Mouse (Mus musculus) lung, embryonic 16.5 days (tissue): Measurements from ENCODE around the gene Tenm4. TPM values are rescaled to one million over a fixed set of nuclear protein-coding genes. Genes with fewer than 3 reads are reported as not detected.
A peak's percentile ranks its signal among the peaks of the same experiment; 100 is the strongest.

Source experiments
- ATAC-seq: fragments of 200-750 bp; cut with Nextera tagmentation; 2 replicates; pipeline ENCODE4 v1.8.0; 2017; ENCODE audit warnings: low read depth, mild to moderate bottlenecking, moderate library complexity
- H3K27ac ChIP-seq: fragments of 300-500 bp; sonication (generic); 2 replicates; pipeline ENCODE4 v1.5.1; 2014; ENCODE audit warnings: mild to moderate bottlenecking, control low read depth, low read length
- H3K27me3 ChIP-seq: fragments of 300-500 bp; sonication (generic); 2 replicates; pipeline ENCODE4 v1.6.1; 2014; ENCODE audit warnings: low read depth, low read length, mixed read lengths; ENCODE audit not compliant: control insufficient read depth, insufficient read depth
- H3K36me3 ChIP-seq: fragments of 300-500 bp; sonication (generic); 2 replicates; pipeline ENCODE4 v1.6.1; 2014; ENCODE audit warnings: low read length; ENCODE audit not compliant: control insufficient read depth, insufficient read depth
- H3K4me1 ChIP-seq: fragments of 300-500 bp; sonication (generic); replicated peaks from 2 replicates; pipeline ENCODE4 v1.6.1; 2014; ENCODE audit warnings: low read length, mixed read lengths; ENCODE audit not compliant: control insufficient read depth, insufficient read depth
- H3K4me2 ChIP-seq: fragments of 300-500 bp; sonication (generic); 2 replicates; pipeline ENCODE4 v1.6.1; 2014; ENCODE audit warnings: low read depth, low read length, control low read depth
- H3K4me3 ChIP-seq: fragments of 300-500 bp; sonication (generic); 2 replicates; pipeline ENCODE4 v1.5.1; 2014; ENCODE audit warnings: mild to moderate bottlenecking, low read length, control low read depth
- H3K9ac ChIP-seq: fragments of 300-500 bp; sonication (generic); 2 replicates; pipeline ENCODE4 v1.6.1; 2014; ENCODE audit warnings: low read length, control low read depth
- H3K9me3 ChIP-seq: fragments of 300-500 bp; sonication (generic); 2 replicates; pipeline ENCODE4 v1.6.1; 2016; ENCODE audit warnings: low read length; ENCODE audit not compliant: control insufficient read depth
- WGBS: fragments of 180-500 bp; shearing (Covaris S2); extraction: QIAGEN DNeasy Blood & Tissue Kit; methylation state at CpG from one replicate; pipeline ENCODE4 v1.1.7; 2014; 5-methylcytosine and 5-hydroxymethylcytosine counted together
- polyA plus RNA-seq: library from polyadenylated mRNA; unstranded; fragments of >200 nt; fragmentation: Nextera tagmentation; extraction: Ambion mirVana; gene quantifications from 2 replicates; pipeline ENCODE4 v1.2.1, GENCODE M21; 2015

Gene Tenm4
- polyA plus RNA-seq, 1 experiment from 2014 or later = 18.5 TPM

GRCm38 (mm10) chr7:96181751-96182150, 10.7 kb downstream of the Tenm4 start:
- H3K4me1 ChIP-seq = no peaks in the 10 kb centered on the region
- WGBS = 69% methylated on average over 4 of the region's 4 CpGs

GRCm38 (mm10) chr7:96183195-96183594, 12.1 kb downstream of the Tenm4 start:
- Histone ChIP-seq H3K4me1 (no peaks in the 10 kb centered on the region), H3K9ac (no peak overlapping the region), H3K4me3 (no peak overlapping the region), H3K9me3 (no peaks in the 10 kb centered on the region), H3K36me3 (no peaks in the 10 kb centered on the region), H3K27ac (no peak overlapping the region), H3K27me3 (no peaks in the 10 kb centered on the region), H3K4me2 (no peak overlapping the region)
- ATAC-seq = no peak
- WGBS = 97% methylated on average over 1 of the region's 1 CpGs

More at GRCm38 (mm10) chr7:96181751-96182150, 10.7 kb downstream of the Tenm4 start:
- Histone ChIP-seq H3K4me3 (no peak overlapping the region), H3K4me2 (no peak overlapping the region), H3K27ac (no peak overlapping the region), H3K9ac (no peak overlapping the region), H3K9me3 (no peaks in the 10 kb centered on the region), H3K36me3 (no peaks in the 10 kb centered on the region), H3K27me3 (no peaks in the 10 kb centered on the region)
- no peak for ATAC-seq

- Histone ChIP-seq H3K9me3 (no peaks in the 10 kb centered on the region), H3K36me3 (no peaks in the 10 kb centered on the region), H3K9ac (no peak overlapping the region), H3K27me3 (no peaks in the 10 kb centered on the region), H3K27ac (no peak overlapping the region), H3K4me2 (no peak overlapping the region), H3K4me1 (no peaks in the 10 kb centered on the region), H3K4me3 (no peak overlapping the region)
- ATAC-seq = no peak
- 76% methylated on average over 9 of the region's 9 CpGs for WGBS
These were observed 14.4 kb downstream of the Tenm4 start for GRCm38 (mm10) chr7:96185411-96185810.

- H3K4me2 ChIP-seq = no peak overlapping the region
- H3K27me3 ChIP-seq = no peaks in the 10 kb centered on the region; the same call in 1 of the 2 replicates
- ATAC-seq = no peak
- H3K4me1 ChIP-seq = no peaks in the 10 kb centered on the region
- no peaks in the 10 kb centered on the region for H3K36me3 ChIP-seq
- no peaks in the 10 kb centered on the region for H3K9me3 ChIP-seq
- WGBS = 67% methylated on average over 10 of the region's 10 CpGs
- no peak overlapping the region for H3K9ac ChIP-seq
- H3K27ac ChIP-seq = no peak overlapping the region
- no peak overlapping the region for H3K4me3 ChIP-seq
These were observed 32.9 kb downstream of the Tenm4 start for GRCm38 (mm10) chr7:96203812-96204560.

- Histone ChIP-seq H3K4me3 (no peak overlapping the region), H3K4me2 (no peak overlapping the region), H3K9me3 (no peaks in the 10 kb centered on the region), H3K36me3 (no peaks in the 10 kb centered on the region), H3K27me3 (no peaks in the 10 kb centered on the region; the same call in 1 of the 2 replicates), H3K4me1 (peaks cover 2% of the 10 kb centered on the region; the same call in 1 of the 2 replicates), H3K9ac (no peak overlapping the region), H3K27ac (no peak overlapping the region)
- no peak for ATAC-seq
- WGBS = 32% methylated on average over 10 of the region's 10 CpGs
These were observed 33.8 kb downstream of the Tenm4 start for GRCm38 (mm10) chr7:96204809-96205350.

- Histone ChIP-seq H3K36me3 (no peaks in the 10 kb centered on the region), H3K4me2 (no peak overlapping the region), H3K9ac (no peak overlapping the region), H3K27ac (no peak overlapping the region), H3K9me3 (no peaks in the 10 kb centered on the region), H3K4me1 (peaks cover 14% of the 10 kb centered on the region), H3K4me3 (no peak overlapping the region), H3K27me3 (no peaks in the 10 kb centered on the region; the same call in 1 of the 2 replicates)
- 67% methylated on average over 3 of the region's 3 CpGs for WGBS
- ATAC-seq = no peak
These were observed 36.0 kb downstream of the Tenm4 start for GRCm38 (mm10) chr7:96207071-96207470.

- Histone ChIP-seq H3K4me1 (peaks cover 21% of the 10 kb centered on the region), H3K36me3 (no peaks in the 10 kb centered on the region), H3K4me2 (peak overlapping the region; percentile 98), H3K9me3 (no peaks in the 10 kb centered on the region), H3K27me3 (peaks cover 7% of the 10 kb centered on the region; the same call in 1 of the 2 replicates), H3K4me3 (peak overlapping the region; percentile 73), H3K9ac (peak overlapping the region; percentile 80), H3K27ac (peak overlapping the region; percentile 41; the same call in 1 of the 2 replicates)
- peak; percentile 49 for ATAC-seq
- WGBS = under 1% methylated on average over 57 of the region's 75 CpGs
These were observed 38.9 kb downstream of the Tenm4 start for GRCm38 (mm10) chr7:96209783-96210524.

- H3K27me3 ChIP-seq = peaks cover 8% of the 10 kb centered on the region; the same call in 1 of the 2 replicates
These were observed 39.7 kb downstream of the Tenm4 start for GRCm38 (mm10) chr7:96210525-96211369.

More at GRCm38 (mm10) chr7:96210525-96211369, 39.7 kb downstream of the Tenm4 start:
- peak overlapping the region; percentile 98 for H3K4me2 ChIP-seq
- under 1% methylated on average over 60 of the region's 62 CpGs for WGBS
- H3K9ac ChIP-seq = peak overlapping the region; percentile 80
- H3K27ac ChIP-seq = peak overlapping the region; percentile 41; the same call in 1 of the 2 replicates
- H3K36me3 ChIP-seq = no peaks in the 10 kb centered on the region
- H3K9me3 ChIP-seq = no peaks in the 10 kb centered on the region
- peaks cover 21% of the 10 kb centered on the region for H3K4me1 ChIP-seq
- peak overlapping the region; percentile 73 for H3K4me3 ChIP-seq
- peak; percentile 67 for ATAC-seq
